Mouse (Mus musculus) T-helper 17 cell (primary cell): ENCODE data around the gene Osbpl10.
"Not testable (repeated sequence)": the region's sequence is repeated elsewhere in the genome, so short reads cannot be mapped to it uniquely, and the experiment has no call there.

Experiments
- in situ Hi-C, 2 experiments: fragments of 300-600 bp; cut with MboI, MseI; formaldehyde crosslinking; loops; 1 replicate in 1 of 2; 2 replicates in 1 of 2; pipeline ENCODE4 v1.15.1; 2025; ENCODE audit warnings: high pct_unique_total_duplicates in 2 of 2

Gene Osbpl10

GRCm38 (mm10) chr9:114978281-114979111 is at the start of gene Osbpl10:
Gene Osbpl10, plus strand, starts transcription at chr9:114978569.
- in situ Hi-C loops = loop anchor here in 1 of 2 experiments (10.0 kb wide), 1 partner anchor 316 kb away; no protein-coding TSS in a partner anchor

- in situ Hi-C loops = no loop called here
Observed at GRCm38 (mm10) chr9:114930464-114931090, 47.8 kb upstream of the Osbpl10 start.

GRCm38 (mm10) chr9:114932607-114933006 is 45.8 kb upstream of the Osbpl10 start:
- in situ Hi-C loops = no loop called here

GRCm38 (mm10) chr9:114933037-114933722 is 45.2 kb upstream of the Osbpl10 start:
- in situ Hi-C loops = no loop called here

DNA sequence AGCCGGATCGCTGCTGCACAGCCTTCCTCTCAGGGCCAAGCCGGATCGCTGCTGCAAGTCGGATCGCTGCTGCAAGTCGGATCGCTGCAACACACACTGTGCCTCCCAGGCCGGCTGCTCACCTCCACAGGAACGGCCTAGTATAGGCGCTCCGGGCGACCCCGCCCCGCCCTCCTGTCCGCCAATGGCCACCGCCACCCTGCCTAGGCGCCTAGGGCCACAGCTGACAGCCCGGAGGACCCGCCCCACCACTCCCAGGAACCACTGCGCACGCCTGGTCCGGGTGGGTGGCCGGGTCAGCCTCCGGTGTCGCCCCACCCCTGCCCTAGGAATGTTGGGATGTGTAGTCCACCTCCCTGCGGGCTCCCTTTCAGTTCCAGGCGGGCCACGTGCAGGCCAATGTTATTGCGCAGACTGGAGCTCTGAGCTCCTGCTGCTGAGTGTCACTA is 44.6 kb upstream of the Osbpl10 start, which contains the start of gene Gpd1l:
TSS of gene Gpd1l (minus strand) at position 265 of the 449 bp plus-strand sequence.
- in situ Hi-C loops = no loop called here

- in situ Hi-C loops = no loop called here
Observed at GRCm38 (mm10) chr9:114934231-114934630, 44.1 kb upstream of the Osbpl10 start.

DNA sequence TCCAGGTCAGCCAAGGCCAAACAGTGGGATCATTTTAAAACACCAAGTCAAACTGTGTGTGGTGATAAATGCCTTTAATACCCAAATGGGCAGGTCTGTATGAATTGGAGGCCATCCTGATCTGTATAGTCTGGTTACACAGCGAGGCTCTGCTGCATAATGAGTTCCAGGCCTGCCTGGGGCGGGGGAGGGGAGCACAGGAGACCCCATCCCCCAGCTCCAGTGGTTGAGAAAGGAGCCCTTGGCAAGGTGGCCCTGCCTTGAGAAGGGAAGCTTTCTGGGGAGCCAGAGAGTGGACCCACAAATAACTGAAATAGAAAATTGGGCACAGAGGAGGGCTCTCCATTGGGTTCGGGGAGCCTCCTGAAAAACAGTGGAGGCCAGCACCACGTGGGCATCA is 43.0 kb upstream of the Osbpl10 start:
- in situ Hi-C loops = no loop called here

- in situ Hi-C loops = no loop called here
Observed at GRCm38 (mm10) chr9:114936687-114937086, 41.7 kb upstream of the Osbpl10 start.

DNA sequence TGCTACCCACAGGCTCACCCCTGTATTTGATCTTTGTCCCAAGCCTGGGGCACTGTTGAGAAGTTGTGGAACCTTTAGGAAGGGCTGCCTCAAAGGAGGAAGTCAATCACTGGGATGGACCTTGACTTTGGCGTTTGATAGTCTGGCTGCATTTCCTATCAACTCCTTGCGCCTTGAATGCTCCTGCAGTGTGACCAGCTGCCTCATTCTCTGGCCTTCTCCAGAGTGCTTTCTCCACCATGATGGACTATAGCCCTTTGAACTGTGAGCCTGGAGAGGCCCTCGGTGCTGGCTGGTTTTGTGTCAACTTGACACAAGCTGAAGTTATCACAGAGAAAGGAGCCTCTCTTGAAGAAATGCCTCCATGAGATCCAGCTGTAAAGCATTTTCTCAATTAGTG is 33.7 kb upstream of the Osbpl10 start:
- in situ Hi-C loops = no loop called here

GRCm38 (mm10) chr9:114945576-114945975 is 32.8 kb upstream of the Osbpl10 start:
- in situ Hi-C loops = no loop called here

GRCm38 (mm10) chr9:114948395-114948794 is 30.0 kb upstream of the Osbpl10 start:
- in situ Hi-C loops = no loop called here

GRCm38 (mm10) chr9:114952866-114953265 is 25.5 kb upstream of the Osbpl10 start:
- in situ Hi-C loops = no loop called here

GRCm38 (mm10) chr9:114955340-114955739 is 23.0 kb upstream of the Osbpl10 start:
- in situ Hi-C loops = no loop called here

- in situ Hi-C loops = no loop called here
Observed at GRCm38 (mm10) chr9:114956945-114957344, 21.4 kb upstream of the Osbpl10 start.

DNA sequence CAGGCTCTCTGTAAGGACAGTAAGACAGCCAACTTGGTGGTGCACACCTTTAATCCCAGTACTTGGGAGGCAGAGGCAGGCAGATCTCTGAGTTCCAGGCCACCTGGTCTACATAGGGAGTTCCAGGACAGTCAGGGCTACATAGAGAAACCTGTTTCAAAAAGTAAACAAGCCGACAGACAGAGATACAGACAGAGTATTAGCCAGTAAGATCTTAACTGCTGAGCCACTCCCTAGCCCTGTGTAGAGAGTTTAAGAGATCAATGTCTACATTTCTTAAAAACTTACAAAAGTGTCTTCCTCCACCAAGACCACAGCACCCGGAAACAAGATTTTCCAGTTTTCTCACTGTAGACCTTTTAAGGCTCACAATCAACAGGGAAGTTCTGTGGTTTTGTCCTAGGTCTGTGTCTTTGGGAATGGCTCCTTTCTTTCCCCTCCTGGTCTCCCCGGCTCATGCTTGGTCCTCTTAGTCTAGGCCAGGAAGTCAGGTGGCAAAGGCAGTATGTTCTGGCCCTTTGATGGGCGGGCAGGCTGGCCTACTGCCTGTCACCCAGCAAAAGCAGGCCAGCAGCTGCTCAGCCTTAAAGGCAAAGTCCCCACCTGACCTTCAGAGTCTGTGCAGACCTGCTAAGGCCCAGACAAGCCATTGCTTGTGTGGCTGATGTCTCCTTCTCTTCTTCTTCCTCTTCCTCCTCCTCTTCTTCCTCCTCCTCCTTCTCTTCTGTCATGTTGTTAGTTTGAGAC is 18.2 kb upstream of the Osbpl10 start:
- in situ Hi-C loops = no loop called here

DNA sequence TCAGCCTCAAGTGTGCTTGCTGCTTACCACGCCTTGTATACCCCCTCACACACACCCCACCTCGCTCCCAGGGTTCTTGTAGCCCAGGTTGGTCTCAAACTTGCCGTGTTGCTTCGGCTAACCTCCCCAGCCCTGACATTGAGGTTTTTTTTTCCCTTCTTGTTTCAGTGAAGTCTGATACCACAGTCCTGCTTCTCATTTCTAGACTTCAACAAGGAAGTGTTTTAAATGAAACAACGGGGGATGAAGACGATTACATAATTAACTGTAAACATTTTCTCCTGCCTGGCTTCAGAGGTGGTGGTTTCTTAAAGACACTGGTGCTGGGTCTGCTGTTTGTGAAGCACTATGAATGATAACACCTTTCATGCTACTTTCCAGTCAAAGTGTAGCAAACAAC is 17.5 kb upstream of the Osbpl10 start:
- in situ Hi-C loops = no loop called here

- in situ Hi-C loops = no loop called here
Observed at GRCm38 (mm10) chr9:114964093-114964492, 14.3 kb upstream of the Osbpl10 start.

DNA sequence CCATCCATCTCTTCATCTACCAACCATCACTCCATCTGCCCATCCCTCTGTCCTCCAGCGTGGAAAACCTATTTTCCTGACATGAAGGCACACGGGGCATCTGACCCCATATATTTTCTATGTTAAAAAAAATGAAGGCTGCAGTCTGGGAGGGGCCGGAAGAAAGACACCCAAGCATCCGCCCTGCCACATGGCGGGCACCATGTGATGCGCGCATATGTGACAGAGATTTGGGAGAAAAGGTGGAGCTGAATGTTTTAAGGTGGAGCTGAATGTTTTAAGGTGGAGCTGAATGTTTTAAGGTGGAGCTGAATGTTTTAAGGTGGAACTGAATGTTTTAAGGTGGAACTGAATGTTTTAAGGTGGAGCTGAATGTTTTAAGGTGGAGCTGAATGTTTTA is 12.1 kb upstream of the Osbpl10 start:
- in situ Hi-C loops = not testable (repeated sequence)

DNA sequence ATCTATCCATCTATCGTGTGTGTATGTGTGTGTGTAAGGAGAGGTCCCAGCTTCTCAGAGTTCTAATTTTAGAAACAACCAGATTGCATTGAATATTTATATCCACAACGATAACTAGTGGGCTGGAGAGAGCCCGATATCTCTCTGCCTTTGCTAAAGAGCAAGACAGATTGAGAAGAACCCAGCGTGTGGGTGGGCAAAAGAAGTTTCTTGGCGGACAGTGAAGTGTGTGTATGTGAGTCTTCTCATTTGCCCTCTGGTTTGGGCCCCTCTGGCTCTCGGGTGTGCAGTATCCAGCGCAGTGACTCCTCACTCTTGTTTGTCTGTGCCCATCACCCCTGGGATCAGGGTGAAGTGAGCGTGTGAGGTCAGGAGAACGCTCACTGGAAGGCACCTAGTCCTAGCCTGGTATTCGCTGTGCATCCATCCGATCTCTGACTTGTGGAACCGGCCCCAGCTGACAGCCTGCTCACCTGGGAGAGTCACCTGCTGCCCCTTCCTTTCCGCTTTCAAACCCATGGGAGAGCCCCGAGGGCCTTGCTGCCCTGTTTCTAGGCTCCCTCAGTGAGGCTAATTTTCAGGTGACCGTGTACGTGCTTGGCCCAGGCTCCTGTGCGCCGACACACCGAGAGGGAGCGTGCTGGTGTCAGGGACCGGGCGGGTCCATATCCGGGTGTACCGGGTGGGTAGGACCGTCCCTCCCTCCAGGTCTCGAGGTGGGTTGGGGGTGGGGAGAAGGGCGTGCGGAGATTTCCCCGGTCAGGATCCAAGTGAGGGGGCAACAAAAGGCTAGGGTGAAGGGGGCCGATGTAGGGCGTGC is 698 bp upstream of the Osbpl10 start:
- in situ Hi-C loops = loop anchor here in 1 of 2 experiments (10.0 kb wide), 1 partner anchor 317 kb away; no protein-coding TSS in a partner anchor

GRCm38 (mm10) chr9:114979969-114980368 is 1.6 kb downstream of the Osbpl10 start:
- in situ Hi-C loops = loop anchor here in 1 of 2 experiments (10.0 kb wide), 1 partner anchor 315 kb away; no protein-coding TSS in a partner anchor
